Mouse (Mus musculus): ENCODE data around the gene Golm1. TPM values are rescaled to one million over a fixed set of nuclear protein-coding genes. Genes with fewer than 3 reads are reported as not detected.

Gene Golm1
- polyA plus RNA-seq, 1 experiment from 2014 or later = 181 TPM

- no peak for DNase-seq (ENCODE audit: low spot score)
- H3K9me3 ChIP-seq (replicated peaks) = no peaks in the 10 kb centered on the region
- H3K36me3 ChIP-seq = peaks cover 45% of the 10 kb centered on the region
- H3K4me1 ChIP-seq = peaks cover 57% of the 10 kb centered on the region
- WGBS = 78% methylated on average over 6 of the region's 6 CpGs
- no peaks in the 10 kb centered on the region for H3K27me3 ChIP-seq (ENCODE audit: low read depth, poor library complexity, severe bottlenecking)
- H3K4me3 ChIP-seq = peak overlapping the region; percentile 27
- H3K27ac ChIP-seq (replicated peaks) = peak overlapping the region; percentile 61
These were observed 3.4 kb downstream of the Golm1 start for GRCm38 (mm10) chr13:59672248-59672647.

GRCm38 (mm10) chr13:59671521-59671920 is 4.1 kb downstream of the Golm1 start:
- 67% methylated on average over 2 of the region's 2 CpGs for WGBS
- H3K36me3 ChIP-seq = peaks cover 52% of the 10 kb centered on the region
- DNase-seq (ENCODE audit: low spot score) = no peak
- peak overlapping the region; percentile 61; the same call in 1 of the 2 replicates for H3K27ac ChIP-seq (replicated peaks)
- H3K4me1 ChIP-seq = peaks cover 57% of the 10 kb centered on the region
- H3K4me3 ChIP-seq = peak overlapping the region; percentile 12; the same call in 1 of the 2 replicates
- H3K9me3 ChIP-seq (replicated peaks) = no peaks in the 10 kb centered on the region
- H3K27me3 ChIP-seq (ENCODE audit: low read depth, poor library complexity, severe bottlenecking) = no peaks in the 10 kb centered on the region

- Histone ChIP-seq H3K9me3 (replicated peaks) (no peaks in the 10 kb centered on the region), H3K36me3 (peaks cover 68% of the 10 kb centered on the region), H3K4me1 (peaks cover 52% of the 10 kb centered on the region), H3K27ac (replicated peaks) (no peak overlapping the region), H3K27me3 (ENCODE audit: low read depth, poor library complexity, severe bottlenecking) (no peaks in the 10 kb centered on the region), H3K4me3 (no peak overlapping the region)
- no peak for DNase-seq (ENCODE audit: low spot score)
- WGBS = 91% methylated on average over 10 of the region's 10 CpGs
These were observed 5.7 kb downstream of the Golm1 start for GRCm38 (mm10) chr13:59669946-59670345.

GRCm38 (mm10) chr13:59668501-59669093 is 7.0 kb downstream of the Golm1 start:
- peak overlapping the region; percentile 38; the same call in 1 of the 2 replicates for H3K27ac ChIP-seq (replicated peaks)
- no peaks in the 10 kb centered on the region for H3K27me3 ChIP-seq (ENCODE audit: low read depth, poor library complexity, severe bottlenecking)
- peaks cover 82% of the 10 kb centered on the region for H3K36me3 ChIP-seq
- no peak for DNase-seq (ENCODE audit: low spot score)
- H3K4me1 ChIP-seq = peaks cover 50% of the 10 kb centered on the region
- no peak overlapping the region for H3K4me3 ChIP-seq
- 88% methylated on average over 11 of the region's 11 CpGs for WGBS
- H3K9me3 ChIP-seq (replicated peaks) = no peaks in the 10 kb centered on the region

- peaks cover 43% of the 10 kb centered on the region for H3K4me1 ChIP-seq
- no peaks in the 10 kb centered on the region for H3K27me3 ChIP-seq (ENCODE audit: low read depth, poor library complexity, severe bottlenecking)
- H3K4me3 ChIP-seq = no peak overlapping the region
- no peaks in the 10 kb centered on the region for H3K9me3 ChIP-seq (replicated peaks)
- no peak for DNase-seq (ENCODE audit: low spot score)
- 93% methylated on average over 5 of the region's 5 CpGs for WGBS
- H3K36me3 ChIP-seq = peaks cover 90% of the 10 kb centered on the region
- no peak overlapping the region for H3K27ac ChIP-seq (replicated peaks)
These were observed 7.8 kb downstream of the Golm1 start for GRCm38 (mm10) chr13:59667763-59668162.

GRCm38 (mm10) chr13:59663939-59664712 is 11.5 kb downstream of the Golm1 start:
- Histone ChIP-seq H3K4me3 (no peak overlapping the region), H3K9me3 (replicated peaks) (0 out of 2 replicates have a peak, but pooled peaks cover 1% of the 10 kb centered on the region), H3K36me3 (peaks cover 96% of the 10 kb centered on the region), H3K27ac (replicated peaks) (no peak overlapping the region), H3K27me3 (ENCODE audit: low read depth, poor library complexity, severe bottlenecking) (no peaks in the 10 kb centered on the region), H3K4me1 (peaks cover 10% of the 10 kb centered on the region)
- no peak for DNase-seq (ENCODE audit: low spot score)
- 95% methylated on average over 19 of the region's 19 CpGs for WGBS

- Histone ChIP-seq H3K4me1 (peaks cover 23% of the 10 kb centered on the region), H3K36me3 (peaks cover 94% of the 10 kb centered on the region), H3K9me3 (replicated peaks) (peaks cover 14% of the 10 kb centered on the region; the same call in 1 of the 2 replicates), H3K4me3 (no peak overlapping the region), H3K27me3 (ENCODE audit: low read depth, poor library complexity, severe bottlenecking) (no peaks in the 10 kb centered on the region), H3K27ac (replicated peaks) (no peak overlapping the region)
- WGBS = 97% methylated on average over 12 of the region's 12 CpGs
- no peak for DNase-seq (ENCODE audit: low spot score)
These were observed 13.6 kb downstream of the Golm1 start for GRCm38 (mm10) chr13:59661966-59662365.

GRCm38 (mm10) chr13:59661387-59661786 is 14.2 kb downstream of the Golm1 start:
- no peak for DNase-seq (ENCODE audit: low spot score)
- Histone ChIP-seq H3K4me1 (peaks cover 29% of the 10 kb centered on the region), H3K27ac (replicated peaks) (no peak overlapping the region), H3K9me3 (replicated peaks) (peaks cover 14% of the 10 kb centered on the region; the same call in 1 of the 2 replicates), H3K27me3 (ENCODE audit: low read depth, poor library complexity, severe bottlenecking) (no peaks in the 10 kb centered on the region), H3K36me3 (peaks cover 89% of the 10 kb centered on the region), H3K4me3 (no peak overlapping the region)
- WGBS = 94% methylated on average over 8 of the region's 8 CpGs

GRCm38 (mm10) chr13:59660371-59660770 is 15.2 kb downstream of the Golm1 start:
- Histone ChIP-seq H3K36me3 (peaks cover 88% of the 10 kb centered on the region), H3K27ac (replicated peaks) (no peak overlapping the region), H3K4me3 (no peak overlapping the region), H3K27me3 (ENCODE audit: low read depth, poor library complexity, severe bottlenecking) (no peaks in the 10 kb centered on the region), H3K4me1 (peaks cover 39% of the 10 kb centered on the region), H3K9me3 (replicated peaks) (peaks cover 14% of the 10 kb centered on the region; the same call in 1 of the 2 replicates)
- DNase-seq (ENCODE audit: low spot score) = no peak
- whole genome bisulfite sequencing = 99% methylated on average over 3 of the region's 3 CpGs

- peaks cover 14% of the 10 kb centered on the region; the same call in 1 of the 2 replicates for H3K9me3 ChIP-seq (replicated peaks)
- no peak for DNase-seq (ENCODE audit: low spot score)
- 79% methylated on average over 5 of the region's 5 CpGs for WGBS
- H3K4me3 ChIP-seq = no peak overlapping the region
- peak overlapping the region; percentile 90 for H3K27ac ChIP-seq (replicated peaks)
- H3K4me1 ChIP-seq = peaks cover 61% of the 10 kb centered on the region
- peaks cover 88% of the 10 kb centered on the region for H3K36me3 ChIP-seq
- H3K27me3 ChIP-seq (ENCODE audit: low read depth, poor library complexity, severe bottlenecking) = no peaks in the 10 kb centered on the region
These were observed 17.8 kb downstream of the Golm1 start for GRCm38 (mm10) chr13:59657781-59658180.

- peaks cover 88% of the 10 kb centered on the region for H3K36me3 ChIP-seq
- peak overlapping the region; percentile 90 for H3K27ac ChIP-seq (replicated peaks)
- H3K4me3 ChIP-seq = peak overlapping the region; percentile 32
- peaks cover 68% of the 10 kb centered on the region for H3K4me1 ChIP-seq
- WGBS = 19% methylated on average over 4 of the region's 4 CpGs
- no peak for DNase-seq (ENCODE audit: low spot score)
- H3K9me3 ChIP-seq (replicated peaks) = peaks cover 14% of the 10 kb centered on the region; the same call in 1 of the 2 replicates
- no peaks in the 10 kb centered on the region for H3K27me3 ChIP-seq (ENCODE audit: low read depth, poor library complexity, severe bottlenecking)
These were observed 18.6 kb downstream of the Golm1 start for GRCm38 (mm10) chr13:59656975-59657388.

GRCm38 (mm10) chr13:59656316-59656832 is 19.2 kb downstream of the Golm1 start:
- Histone ChIP-seq H3K9me3 (replicated peaks) (peaks cover 14% of the 10 kb centered on the region; the same call in 1 of the 2 replicates), H3K4me1 (peaks cover 71% of the 10 kb centered on the region), H3K27ac (replicated peaks) (peak overlapping the region; percentile 90), H3K27me3 (ENCODE audit: low read depth, poor library complexity, severe bottlenecking) (no peaks in the 10 kb centered on the region), H3K4me3 (peak overlapping the region; percentile 32), H3K36me3 (peaks cover 88% of the 10 kb centered on the region)
- DNase-seq (ENCODE audit: low spot score) = no peak
- 64% methylated on average over 10 of the region's 10 CpGs for WGBS
